Mouse (Mus musculus): ENCODE measurements around the gene Uchl5. TPM values are rescaled to one million over a fixed set of nuclear protein-coding genes. Genes with fewer than 3 reads are reported as not detected.

Uchl5 gene
- polyA plus RNA-seq, 1 experiment = not detected

DNA sequence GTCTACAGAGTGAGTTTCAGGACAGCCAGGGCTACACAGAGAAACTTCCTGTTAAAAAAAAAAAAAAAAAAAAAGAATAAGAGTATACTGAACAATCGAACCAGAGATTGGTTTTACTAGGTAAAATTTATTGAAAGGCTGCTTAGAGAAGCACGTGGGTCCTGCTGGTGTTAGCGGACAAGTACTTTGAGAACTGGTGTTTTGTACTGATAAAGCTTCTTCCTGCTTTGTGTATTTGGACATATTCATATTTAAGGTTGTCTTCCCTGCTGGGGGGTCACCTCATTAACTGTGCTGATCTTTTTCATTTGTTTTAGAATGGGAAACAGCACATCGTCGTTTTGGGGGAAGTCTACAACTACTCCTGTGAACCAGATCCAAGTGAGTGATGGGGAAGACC is 35.7 kb upstream of the Uchl5 start:
- Histone ChIP-seq H3K27ac (ENCODE audit: insufficient read depth, low read depth, low read length) (no peak overlapping the region), H3K4me3 (ENCODE audit: insufficient read depth, low read depth, low read length) (no peak overlapping the region), H3K4me1 (ENCODE audit: control insufficient read depth, insufficient read depth, low read length) (no peaks in the 10 kb centered on the region)
- WGBS = 68% methylated on average over 5 of the region's 5 CpGs
- TF ChIP-seq CTCF (IDR thresholded peaks at IDR 0.05; ENCODE audit: insufficient read depth, low read depth, low read length) (no peak), POLR2A (IDR thresholded peaks at IDR 0.05; ENCODE audit: insufficient read depth, low read depth, low read length) (no peak)

DNA sequence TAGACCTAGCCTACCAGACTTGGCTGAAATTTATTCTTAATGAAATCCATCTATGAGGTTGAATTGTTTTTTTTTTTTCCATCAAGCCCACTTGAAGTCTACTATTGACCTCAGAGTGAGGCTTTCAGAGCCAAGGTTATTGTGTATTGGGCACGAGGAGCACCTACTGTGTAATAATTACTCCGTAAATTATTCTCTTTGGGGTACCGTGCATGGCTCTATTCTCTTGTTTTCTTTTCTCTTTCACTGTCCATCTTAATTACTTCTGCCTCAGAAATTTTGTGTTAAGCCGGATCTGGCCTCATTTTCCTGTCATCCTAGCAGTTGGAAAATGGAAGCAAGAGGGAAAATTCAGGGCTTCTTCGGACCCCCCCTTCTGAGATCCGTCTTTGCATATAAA is 34.9 kb upstream of the Uchl5 start:
- 48% methylated on average over 6 of the region's 6 CpGs for WGBS
- Histone ChIP-seq H3K4me3 (ENCODE audit: insufficient read depth, low read depth, low read length) (no peak overlapping the region), H3K4me1 (ENCODE audit: control insufficient read depth, insufficient read depth, low read length) (no peaks in the 10 kb centered on the region), H3K27ac (ENCODE audit: insufficient read depth, low read depth, low read length) (no peak overlapping the region)
- TF ChIP-seq POLR2A (IDR thresholded peaks at IDR 0.05; ENCODE audit: insufficient read depth, low read depth, low read length) (no peak), CTCF (IDR thresholded peaks at IDR 0.05; ENCODE audit: insufficient read depth, low read depth, low read length) (no peak)

DNA sequence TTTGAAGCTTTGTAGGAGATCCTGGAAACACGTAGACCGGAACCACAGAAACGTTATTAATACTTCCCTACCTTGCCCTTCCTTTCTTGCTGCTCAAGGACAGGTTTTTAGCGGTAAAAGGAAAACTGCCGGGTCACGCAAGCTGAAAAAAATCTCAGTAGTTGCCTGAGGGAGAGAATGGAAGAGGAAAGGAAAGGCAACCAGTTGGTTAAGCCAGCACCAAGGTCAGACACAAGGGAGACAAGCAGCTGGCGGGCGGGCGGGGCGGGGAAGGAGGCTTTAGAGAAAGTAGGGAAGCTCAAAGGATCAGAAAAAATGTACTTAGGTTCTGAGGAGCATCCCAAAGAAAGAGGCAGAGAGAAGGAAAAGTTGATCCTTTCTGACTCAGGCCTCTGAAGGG is 31.2 kb upstream of the Uchl5 start:
- TF ChIP-seq POLR2A (IDR thresholded peaks at IDR 0.05; ENCODE audit: insufficient read depth, low read depth, low read length) (no peak), CTCF (IDR thresholded peaks at IDR 0.05; ENCODE audit: insufficient read depth, low read depth, low read length) (no peak)
- H3K4me1 ChIP-seq (ENCODE audit: control insufficient read depth, insufficient read depth, low read length) = no peaks in the 10 kb centered on the region
- H3K27ac ChIP-seq (ENCODE audit: insufficient read depth, low read depth, low read length) = no peak overlapping the region
- WGBS = 90% methylated on average over 10 of the region's 10 CpGs
- H3K4me3 ChIP-seq (ENCODE audit: insufficient read depth, low read depth, low read length) = no peak overlapping the region

DNA sequence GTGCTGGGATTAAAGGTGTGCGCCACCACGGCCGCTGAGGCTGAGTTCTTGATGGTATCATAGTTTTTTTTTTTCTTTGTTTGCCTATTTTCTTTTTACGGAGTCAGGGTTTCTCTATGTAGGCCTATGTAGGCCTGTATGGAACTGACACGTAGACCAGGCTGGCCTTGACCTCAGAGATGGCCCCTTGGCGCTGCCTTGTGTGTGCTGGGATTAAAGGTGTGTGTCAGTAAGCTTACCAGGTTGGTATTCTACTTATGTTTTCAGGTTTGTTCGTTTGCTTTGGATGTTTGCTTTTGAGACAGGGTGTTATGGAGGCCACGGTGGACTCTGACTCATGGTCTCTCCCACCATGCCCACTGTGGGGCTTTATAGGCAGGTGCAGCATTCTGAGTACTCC is 14.9 kb upstream of the Uchl5 start:
- no peak overlapping the region for H3K27ac ChIP-seq (ENCODE audit: insufficient read depth, low read depth, low read length)
- H3K4me3 ChIP-seq (ENCODE audit: insufficient read depth, low read depth, low read length) = no peak overlapping the region
- H3K4me1 ChIP-seq (ENCODE audit: control insufficient read depth, insufficient read depth, low read length) = no peaks in the 10 kb centered on the region
- TF ChIP-seq CTCF (IDR thresholded peaks at IDR 0.05; ENCODE audit: insufficient read depth, low read depth, low read length) = no peak
- no peak for TF ChIP-seq POLR2A (IDR thresholded peaks at IDR 0.05; ENCODE audit: insufficient read depth, low read depth, low read length)
- WGBS = 94% methylated on average over 8 of the region's 8 CpGs

DNA sequence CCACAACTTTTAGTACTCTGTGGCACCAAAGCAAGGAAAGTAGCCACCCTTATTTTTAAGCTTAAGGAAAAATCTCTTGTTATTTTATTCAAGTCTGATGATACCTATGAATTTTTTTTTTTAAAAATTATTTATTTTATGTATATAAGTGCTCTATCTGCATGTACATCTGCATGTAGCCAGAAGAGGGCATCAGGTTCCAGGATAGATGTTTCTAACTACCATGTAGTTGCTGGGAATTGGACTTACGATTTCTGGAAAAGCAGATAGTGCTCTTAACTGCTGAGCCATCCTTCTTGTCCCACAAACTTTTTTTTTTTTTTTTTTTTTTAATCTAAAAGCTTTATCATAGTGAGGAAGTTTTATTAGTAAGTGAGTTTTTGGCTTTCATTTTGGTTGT is 12.6 kb upstream of the Uchl5 start:
- no peaks in the 10 kb centered on the region for H3K4me1 ChIP-seq (ENCODE audit: control insufficient read depth, insufficient read depth, low read length)

DNA sequence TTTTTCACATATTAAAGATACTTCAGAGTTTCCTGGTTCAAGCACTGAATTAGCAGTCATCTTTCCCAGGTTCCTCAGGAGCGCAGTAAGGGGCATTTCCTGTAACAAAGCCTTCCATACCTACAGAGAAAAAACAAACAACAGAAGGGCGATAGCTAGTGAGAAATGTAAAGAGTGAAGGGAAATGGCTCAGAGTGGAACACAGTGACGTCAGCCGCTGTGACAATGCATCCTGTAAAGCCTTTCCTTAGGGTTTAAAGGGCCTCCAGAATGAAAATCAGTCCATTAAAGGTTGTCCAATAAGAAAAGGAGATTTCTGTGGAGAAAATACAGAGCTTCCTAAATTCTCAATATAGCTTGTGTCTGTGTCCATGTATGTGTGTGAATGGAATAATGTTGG is 11.3 kb upstream of the Uchl5 start:
- TF ChIP-seq CTCF (IDR thresholded peaks at IDR 0.05; ENCODE audit: insufficient read depth, low read depth, low read length) = no peak
- TF ChIP-seq POLR2A (IDR thresholded peaks at IDR 0.05; ENCODE audit: insufficient read depth, low read depth, low read length) = no peak
- WGBS = 87% methylated on average over 4 of the region's 4 CpGs

More for the DNA sequence above, 12.6 kb upstream of the Uchl5 start:
- no peak overlapping the region for H3K27ac ChIP-seq (ENCODE audit: insufficient read depth, low read depth, low read length)
- no peak for TF ChIP-seq POLR2A (IDR thresholded peaks at IDR 0.05; ENCODE audit: insufficient read depth, low read depth, low read length)
- no peak for TF ChIP-seq CTCF (IDR thresholded peaks at IDR 0.05; ENCODE audit: insufficient read depth, low read depth, low read length)
- no peak overlapping the region for H3K4me3 ChIP-seq (ENCODE audit: insufficient read depth, low read depth, low read length)
- 73% methylated on average over 1 of the region's 1 CpGs for WGBS

DNA sequence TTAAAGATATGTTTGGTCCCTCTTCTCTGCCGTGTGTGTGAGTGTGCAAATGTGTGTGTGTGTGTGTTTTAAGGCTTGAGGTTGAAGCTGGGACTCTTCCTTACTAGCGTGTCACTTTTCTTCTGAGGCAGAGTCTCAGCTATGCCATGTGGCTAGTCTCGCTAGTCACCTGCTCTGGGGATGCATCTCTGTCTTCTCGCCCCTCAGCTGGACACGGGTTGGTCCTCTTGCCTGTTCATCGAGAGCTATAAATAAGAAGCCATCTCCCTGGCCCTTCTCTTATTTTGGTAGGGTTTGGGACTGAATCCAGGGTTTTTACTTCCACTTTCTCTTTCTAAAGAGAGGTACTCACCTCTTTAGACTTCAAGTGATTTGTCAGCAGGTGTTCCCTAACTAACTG is 10.8 kb upstream of the Uchl5 start:
- WGBS = 89% methylated on average over 6 of the region's 6 CpGs
- TF ChIP-seq CTCF (IDR thresholded peaks at IDR 0.05; ENCODE audit: insufficient read depth, low read depth, low read length) = no peak
- no peak for TF ChIP-seq POLR2A (IDR thresholded peaks at IDR 0.05; ENCODE audit: insufficient read depth, low read depth, low read length)
- Histone ChIP-seq H3K4me3 (ENCODE audit: insufficient read depth, low read depth, low read length) (no peak overlapping the region), H3K27ac (ENCODE audit: insufficient read depth, low read depth, low read length) (no peak overlapping the region), H3K4me1 (ENCODE audit: control insufficient read depth, insufficient read depth, low read length) (peaks cover 6% of the 10 kb centered on the region)

More for the DNA sequence above, 11.3 kb upstream of the Uchl5 start:
- H3K4me3 ChIP-seq (ENCODE audit: insufficient read depth, low read depth, low read length) = no peak overlapping the region
- peaks cover 6% of the 10 kb centered on the region for H3K4me1 ChIP-seq (ENCODE audit: control insufficient read depth, insufficient read depth, low read length)
- H3K27ac ChIP-seq (ENCODE audit: insufficient read depth, low read depth, low read length) = no peak overlapping the region

DNA sequence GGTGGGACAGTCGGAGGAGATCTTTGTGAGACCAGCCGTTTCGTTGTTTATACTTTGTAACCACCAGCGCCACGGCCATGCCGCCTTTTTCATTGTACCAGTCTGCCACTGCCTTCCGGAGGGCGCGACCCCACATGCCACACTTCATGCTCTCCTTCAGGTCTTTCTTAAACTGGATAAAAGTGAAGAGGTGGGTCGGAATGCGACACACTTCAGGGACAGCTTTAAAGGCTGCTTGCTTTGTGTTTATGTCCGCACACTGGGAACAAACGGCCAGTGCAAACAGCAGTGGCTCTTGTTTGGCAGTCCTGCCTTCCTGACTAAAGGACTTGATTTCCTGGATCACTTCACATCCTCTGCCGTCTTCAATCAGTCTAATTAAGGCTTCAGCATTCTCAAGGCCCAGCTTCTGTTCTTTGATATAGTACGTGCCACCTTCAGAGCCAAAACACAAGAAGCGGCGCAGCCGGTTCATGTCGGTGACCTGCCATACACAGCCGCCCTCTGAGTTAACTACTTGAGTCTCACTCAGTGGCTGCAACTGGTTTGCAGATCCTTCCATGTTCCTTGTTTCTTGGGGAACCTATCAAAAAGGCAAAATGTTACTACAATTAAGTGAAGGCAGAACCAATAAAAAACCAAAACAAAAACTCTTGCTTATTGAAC is 6.5 kb upstream of the Uchl5 start:
- WGBS = 68% methylated on average over 20 of the region's 20 CpGs
- H3K4me1 ChIP-seq (ENCODE audit: control insufficient read depth, insufficient read depth, low read length) = peaks cover 11% of the 10 kb centered on the region
- H3K4me3 ChIP-seq (ENCODE audit: insufficient read depth, low read depth, low read length) = no peak overlapping the region
- H3K27ac ChIP-seq (ENCODE audit: insufficient read depth, low read depth, low read length) = no peak overlapping the region
- TF ChIP-seq CTCF (IDR thresholded peaks at IDR 0.05; ENCODE audit: insufficient read depth, low read depth, low read length) (no peak), POLR2A (IDR thresholded peaks at IDR 0.05; ENCODE audit: insufficient read depth, low read depth, low read length) (no peak)

DNA sequence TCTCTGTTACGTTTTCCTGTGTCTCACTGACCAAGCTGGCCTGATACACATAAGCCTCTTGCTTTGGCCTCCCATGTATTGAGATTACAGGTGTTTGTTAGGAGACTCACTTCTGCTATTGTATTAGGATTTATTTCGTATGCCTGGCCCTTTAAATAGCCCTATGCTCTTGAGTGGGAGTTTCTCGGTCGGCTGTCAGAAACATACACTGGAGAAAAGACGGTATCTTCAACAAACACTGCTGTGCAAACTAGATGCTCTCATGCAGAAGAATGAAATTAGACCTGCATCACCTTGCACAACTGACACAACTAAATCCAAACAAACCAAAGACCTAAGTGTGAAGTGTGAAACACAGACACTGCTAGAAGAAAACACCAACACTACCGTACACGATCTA is 4.0 kb upstream of the Uchl5 start:
- 43% methylated on average over 7 of the region's 7 CpGs for WGBS
- TF ChIP-seq CTCF (IDR thresholded peaks at IDR 0.05; ENCODE audit: insufficient read depth, low read depth, low read length) (no peak), POLR2A (IDR thresholded peaks at IDR 0.05; ENCODE audit: insufficient read depth, low read depth, low read length) (no peak)
- H3K4me3 ChIP-seq (ENCODE audit: insufficient read depth, low read depth, low read length) = no peak overlapping the region
- H3K27ac ChIP-seq (ENCODE audit: insufficient read depth, low read depth, low read length) = no peak overlapping the region
- peaks cover 15% of the 10 kb centered on the region for H3K4me1 ChIP-seq (ENCODE audit: control insufficient read depth, insufficient read depth, low read length)

Measured in olfactory bulb, adult 2 months (tissue).